Mouse (Mus musculus) embryonic fibroblast, embryonic 13.5 days (primary cell): Measurements from ENCODE around the gene Kcnq2.

Experiments used
- CTCF ChIP-seq: IDR thresholded peaks from 2 replicates; pipeline ENCODE4 v1.5.1; 2011; ENCODE audit warnings: mild to moderate bottlenecking, control low read depth, low read length, moderate library complexity, borderline replicate concordance; ENCODE audit not compliant: insufficient read depth
- POLR2A ChIP-seq: IDR thresholded peaks from 2 replicates; pipeline ENCODE4 v1.6.1; 2011; ENCODE audit warnings: low read depth, mild to moderate bottlenecking, control low read depth, low read length, moderate library complexity

DNA sequence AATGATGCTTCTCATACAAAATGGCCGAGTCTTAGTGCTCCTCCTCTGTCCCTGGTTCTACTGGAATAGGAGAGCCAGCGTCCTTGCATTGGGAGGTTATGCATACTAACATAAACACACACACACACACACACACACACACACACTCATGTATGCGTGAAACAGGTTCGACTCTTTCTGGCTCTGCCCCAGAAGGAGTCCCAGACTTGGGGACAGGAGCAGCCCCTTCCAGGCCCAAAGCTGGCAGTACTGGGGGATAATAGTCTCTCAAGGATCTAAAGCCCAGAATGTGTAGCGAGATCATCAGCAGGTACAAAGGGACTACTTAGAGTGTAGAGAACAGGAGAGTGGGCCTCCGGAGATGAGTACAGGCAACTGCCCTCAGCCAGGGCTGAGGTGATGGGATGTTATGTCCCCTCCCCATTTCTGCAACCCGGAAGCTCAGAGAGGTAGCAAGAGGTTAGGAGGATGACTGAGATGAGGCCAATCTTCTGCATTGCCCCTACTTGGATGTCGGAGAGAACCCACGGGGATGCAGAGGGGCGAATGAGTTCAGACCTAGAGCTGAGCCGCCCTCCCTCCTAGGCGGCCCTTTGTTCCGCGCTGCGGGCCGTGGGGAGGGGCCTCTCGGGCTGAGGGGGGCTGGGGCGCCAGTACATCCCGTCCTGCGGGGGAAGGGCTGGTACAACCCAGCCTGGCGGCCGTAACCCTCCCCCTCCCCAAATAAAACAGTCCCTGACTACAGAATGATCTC, 1.1 kb downstream of the Kcnq2 start:
- TF ChIP-seq CTCF (no peak), POLR2A (no peak)
